Mouse (Mus musculus) E14TG2a.4 (cell line): ENCODE data around the gene Lmbr1l.

ENCODE experiments used
- H3K27me3 ChIP-seq: 2 replicates; pipeline ENCODE4 v1.6.1; 2014; ENCODE audit warnings: low read length, control low read depth; ENCODE audit not compliant: insufficient read depth
- H3K36me3 ChIP-seq: 2 replicates; pipeline ENCODE4 v1.6.1; 2014; ENCODE audit warnings: low read length, control low read depth; ENCODE audit not compliant: insufficient read depth
- H3K4me1 ChIP-seq: replicated peaks from 2 replicates; pipeline ENCODE4 v1.6.1; 2014; ENCODE audit warnings: low read depth, low read length, control low read depth
- H3K4me3 ChIP-seq: replicated peaks from 2 replicates; pipeline ENCODE4 v1.5.1; 2014; ENCODE audit warnings: mild to moderate bottlenecking, low read length
- H3K9me3 ChIP-seq: 2 replicates; pipeline ENCODE4 v1.6.1; 2014; ENCODE audit warnings: low read length, control low read depth
- CTCF ChIP-seq: conservative IDR thresholded peaks from 2 replicates; pipeline ENCODE4 v1.5.1; 2014; ENCODE audit warnings: low read length
- NANOG ChIP-seq: IDR thresholded peaks from 2 replicates; pipeline ENCODE4 v1.6.1; 2014; ENCODE audit warnings: borderline replicate concordance, low read length, mixed read lengths
- POU5F1 ChIP-seq: IDR thresholded peaks from 2 replicates; pipeline ENCODE4 v1.6.1; 2014; ENCODE audit warnings: low read length, borderline replicate concordance

Gene Lmbr1l

DNA sequence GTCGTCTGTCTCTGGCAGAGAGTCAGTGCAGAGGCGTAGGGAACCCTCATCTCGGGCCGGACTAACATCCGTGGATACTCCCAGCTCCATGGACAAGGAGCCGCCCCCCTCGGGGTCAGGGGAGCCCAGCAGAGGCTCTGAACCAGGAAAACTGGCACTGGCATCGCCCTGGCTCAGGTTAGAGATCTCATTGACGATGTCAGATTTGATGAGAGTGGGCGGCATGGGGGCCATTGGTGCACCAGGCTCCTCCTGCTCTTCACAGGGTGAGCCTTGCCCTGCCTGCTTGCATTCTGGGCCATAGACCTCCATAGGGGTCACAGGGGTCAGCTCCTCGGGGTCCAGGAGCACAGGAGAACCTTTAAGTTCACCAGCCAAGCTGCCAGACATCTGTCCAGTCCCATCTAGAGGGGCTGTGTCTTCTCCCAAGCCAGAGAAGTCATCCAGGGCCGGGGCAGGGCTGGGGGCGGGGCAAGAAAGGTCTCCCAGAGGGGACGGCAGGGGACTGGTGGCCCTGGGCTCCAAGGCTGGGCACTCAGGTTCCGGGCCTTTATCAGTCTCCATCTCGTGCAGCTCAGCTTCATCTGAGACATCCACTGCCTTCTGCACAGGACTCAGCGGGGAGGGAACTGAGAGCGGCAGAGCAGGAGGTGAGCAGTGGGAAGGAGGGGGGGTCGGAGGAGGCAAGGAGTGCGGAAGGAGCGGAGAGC is 56.2 kb downstream of the Lmbr1l start:
- H3K4me1 ChIP-seq, result peaks cover 51% of the 10 kb centered on the region
- H3K9me3 ChIP-seq, result no peaks in the 10 kb centered on the region
- no peaks in the 10 kb centered on the region for H3K27me3 ChIP-seq
- TF ChIP-seq CTCF (no peak), POU5F1 (no peak), NANOG (no peak)
- H3K36me3 ChIP-seq, result peaks cover 100% of the 10 kb centered on the region
- no peak overlapping the region for H3K4me3 ChIP-seq

GRCm38 (mm10) chr15:98860921-98861320 is 57.1 kb downstream of the Lmbr1l start:
- Histone ChIP-seq H3K4me3 (no peak overlapping the region), H3K9me3 (no peaks in the 10 kb centered on the region), H3K36me3 (peaks cover 100% of the 10 kb centered on the region), H3K27me3 (no peaks in the 10 kb centered on the region), H3K4me1 (peaks cover 54% of the 10 kb centered on the region)
- TF ChIP-seq CTCF (no peak), POU5F1 (no peak), NANOG (no peak)

GRCm38 (mm10) chr15:98859319-98860043 is 58.5 kb downstream of the Lmbr1l start:
- Histone ChIP-seq H3K4me1 (peaks cover 57% of the 10 kb centered on the region), H3K36me3 (peaks cover 100% of the 10 kb centered on the region), H3K4me3 (no peak overlapping the region), H3K9me3 (no peaks in the 10 kb centered on the region), H3K27me3 (no peaks in the 10 kb centered on the region)
- TF ChIP-seq POU5F1 (no peak), NANOG (no peak), CTCF (no peak)

GRCm38 (mm10) chr15:98854214-98854613 is 63.8 kb downstream of the Lmbr1l start:
- H3K4me1 ChIP-seq, result peaks cover 68% of the 10 kb centered on the region
- H3K9me3 ChIP-seq, result no peaks in the 10 kb centered on the region
- peaks cover 100% of the 10 kb centered on the region for H3K36me3 ChIP-seq
- TF ChIP-seq NANOG (no peak), POU5F1 (no peak), CTCF (no peak)
- no peak overlapping the region for H3K4me3 ChIP-seq
- no peaks in the 10 kb centered on the region for H3K27me3 ChIP-seq
